Mouse (Mus musculus) retina, postnatal 7 days (tissue): ENCODE data around the gene Srebf2.
"Not testable (repeated sequence)": the region's sequence is repeated elsewhere in the genome, so short reads cannot be mapped to it uniquely, and the experiment has no call there.

Experiments
- DNase-seq: peaks from one replicate; pipeline ENCODE4 v3.0.0-alpha.2; 2012; ENCODE audit warnings: low read depth, low spot score

Srebf2 gene

GRCm38 (mm10) chr15:82146770-82147610 lies at the start of gene Srebf2:
Gene Srebf2 (plus strand): TSS chr15:82147181.
- peak; percentile 95 for DNase-seq

GRCm38 (mm10) chr15:82106953-82107555 lies 39.9 kb upstream of the Srebf2 start:
- DNase-seq: peak; percentile 47

DNA sequence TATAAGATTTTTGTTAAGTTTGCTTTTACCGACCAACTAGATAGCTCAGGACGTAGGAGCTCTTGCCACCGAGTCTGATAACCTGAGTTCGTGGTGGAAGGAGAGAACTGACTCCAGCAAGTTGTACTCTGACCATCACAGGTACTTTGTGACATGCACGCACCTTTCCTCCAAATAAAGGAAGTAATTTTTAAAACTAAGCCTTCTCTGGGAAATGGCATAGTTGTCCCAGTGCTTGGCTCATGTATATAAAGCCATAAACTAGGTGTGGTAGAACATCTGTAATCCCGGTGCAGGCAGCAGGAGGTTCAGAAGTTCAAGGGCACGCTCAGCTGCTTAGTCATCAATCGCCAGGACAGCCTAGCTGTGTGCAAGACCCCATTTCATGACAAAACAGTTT lies 26.4 kb upstream of the Srebf2 start:
- no peak for DNase-seq

DNA sequence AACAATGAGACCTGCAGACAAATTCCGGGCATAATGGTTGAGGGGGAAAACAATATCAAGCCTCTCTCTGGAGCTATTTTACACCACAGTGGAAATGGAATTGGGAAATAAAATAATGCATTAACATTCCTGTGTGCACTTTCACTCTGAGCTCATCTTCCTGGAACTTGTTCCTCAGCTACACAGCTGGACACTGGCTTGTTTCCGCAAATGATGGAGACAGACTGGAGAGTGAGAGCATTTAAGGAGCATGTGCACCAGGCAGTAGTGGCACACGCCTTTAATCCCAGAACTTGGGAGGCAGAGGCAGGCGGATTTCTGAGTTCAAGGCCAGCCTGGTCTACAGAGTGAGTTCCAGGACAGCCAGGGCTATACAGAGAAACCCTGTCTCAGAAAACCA lies 20.3 kb upstream of the Srebf2 start:
- DNase-seq: not testable (repeated sequence)

DNA sequence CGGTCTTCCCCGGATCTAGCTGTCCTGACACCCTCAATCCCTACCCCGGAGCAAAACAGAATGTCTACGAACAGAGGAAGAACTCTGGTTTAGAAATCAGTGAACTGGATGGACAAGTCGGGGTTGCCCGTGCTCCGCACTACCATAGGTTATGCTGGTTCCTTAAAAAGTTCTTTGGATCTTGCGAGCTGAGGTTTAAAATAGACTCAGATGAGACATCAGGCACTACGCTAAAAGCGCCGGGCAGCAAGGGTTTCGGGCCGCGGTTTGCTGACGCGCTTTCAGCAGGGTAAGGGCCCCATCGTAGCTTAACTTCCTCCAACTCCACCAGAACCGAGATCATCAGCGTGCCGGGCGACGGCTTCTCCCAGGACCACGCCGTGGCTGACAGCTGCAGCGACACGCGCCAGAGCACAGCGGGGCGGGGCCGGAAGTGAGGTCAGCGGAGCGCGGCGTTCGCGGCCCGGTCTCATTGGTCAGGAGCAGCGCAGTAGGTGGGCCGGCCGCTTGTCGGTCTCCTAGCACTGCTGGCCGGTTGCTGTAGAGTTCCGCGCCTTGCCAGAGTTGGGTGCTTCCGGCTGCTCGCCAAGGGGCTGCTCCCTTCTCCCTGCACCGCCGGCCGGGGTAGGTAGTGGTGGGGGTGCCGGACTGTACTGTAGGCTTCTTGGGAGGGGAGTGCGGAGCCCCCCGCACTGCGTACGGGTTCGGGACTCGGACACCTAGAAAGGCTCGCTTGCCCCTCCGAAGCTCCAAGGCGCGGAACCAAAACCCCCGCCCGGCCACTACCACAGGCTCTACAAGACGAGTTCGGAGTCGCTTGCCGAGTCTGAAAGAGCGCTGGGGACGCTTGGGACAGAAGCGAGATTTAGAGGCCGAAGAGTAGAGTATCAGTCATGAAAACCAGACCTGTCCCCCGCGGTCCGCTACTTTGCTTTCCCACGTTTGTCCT lies 19.3 kb upstream of the Srebf2 start, which contains the start of gene Ccdc134:
Gene Ccdc134, plus strand, starts transcription at position 497 of the 949 bp plus-strand sequence.
- peak; percentile 87 for DNase-seq

DNA sequence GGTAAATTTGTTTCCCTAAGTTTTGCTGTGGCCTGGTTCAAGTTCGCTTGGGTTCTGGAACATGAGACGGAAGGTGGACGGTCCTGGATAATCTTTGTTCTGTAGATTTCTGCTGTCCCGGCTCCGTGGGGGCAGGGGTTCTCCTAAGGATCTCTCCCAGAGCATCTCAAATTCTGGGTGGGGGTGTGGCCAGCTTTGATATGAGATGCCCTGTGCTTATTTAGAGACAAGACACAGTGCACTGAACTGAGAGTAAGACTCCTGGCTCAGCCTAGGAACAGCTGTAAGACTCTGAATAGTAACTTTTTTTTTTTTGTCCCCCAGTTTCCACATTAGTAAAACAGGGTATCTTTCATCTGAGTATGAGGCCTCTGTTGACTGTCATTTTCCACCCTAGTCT lies 18.6 kb upstream of the Srebf2 start:
- DNase-seq: no peak

GRCm38 (mm10) chr15:82130599-82130998 lies 16.4 kb upstream of the Srebf2 start:
- no peak for DNase-seq

GRCm38 (mm10) chr15:82135372-82135771 lies 11.6 kb upstream of the Srebf2 start:
- no peak for DNase-seq

GRCm38 (mm10) chr15:82138565-82138964 lies 8.4 kb upstream of the Srebf2 start:
- peak; percentile 61 for DNase-seq

DNA sequence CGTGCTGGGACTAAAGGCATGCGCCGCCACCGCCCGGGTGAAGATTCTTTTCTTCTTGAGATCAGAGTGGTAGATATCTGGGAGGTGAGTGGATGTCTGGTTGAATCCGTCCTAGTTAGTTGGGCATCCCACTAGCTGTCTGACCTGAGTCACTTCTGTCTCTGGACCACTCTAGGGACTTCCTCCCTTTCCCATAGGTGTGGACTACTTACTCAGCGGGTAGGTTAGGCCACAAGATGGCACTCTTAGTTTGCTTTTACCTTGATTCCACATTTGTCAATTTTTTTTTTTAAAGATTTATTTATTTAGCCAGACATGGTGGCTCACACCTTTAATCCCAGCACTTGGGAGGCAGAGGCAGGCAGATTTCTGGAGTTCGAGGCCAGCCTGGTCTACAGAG lies 7.8 kb upstream of the Srebf2 start:
- no peak for DNase-seq

- no peak for DNase-seq
These were observed 6.6 kb upstream of the Srebf2 start for GRCm38 (mm10) chr15:82140355-82140754.

- DNase-seq: no peak
These were observed 2.8 kb upstream of the Srebf2 start for GRCm38 (mm10) chr15:82144157-82144556.

GRCm38 (mm10) chr15:82145408-82145807 lies 1.6 kb upstream of the Srebf2 start:
- DNase-seq: no peak

DNA sequence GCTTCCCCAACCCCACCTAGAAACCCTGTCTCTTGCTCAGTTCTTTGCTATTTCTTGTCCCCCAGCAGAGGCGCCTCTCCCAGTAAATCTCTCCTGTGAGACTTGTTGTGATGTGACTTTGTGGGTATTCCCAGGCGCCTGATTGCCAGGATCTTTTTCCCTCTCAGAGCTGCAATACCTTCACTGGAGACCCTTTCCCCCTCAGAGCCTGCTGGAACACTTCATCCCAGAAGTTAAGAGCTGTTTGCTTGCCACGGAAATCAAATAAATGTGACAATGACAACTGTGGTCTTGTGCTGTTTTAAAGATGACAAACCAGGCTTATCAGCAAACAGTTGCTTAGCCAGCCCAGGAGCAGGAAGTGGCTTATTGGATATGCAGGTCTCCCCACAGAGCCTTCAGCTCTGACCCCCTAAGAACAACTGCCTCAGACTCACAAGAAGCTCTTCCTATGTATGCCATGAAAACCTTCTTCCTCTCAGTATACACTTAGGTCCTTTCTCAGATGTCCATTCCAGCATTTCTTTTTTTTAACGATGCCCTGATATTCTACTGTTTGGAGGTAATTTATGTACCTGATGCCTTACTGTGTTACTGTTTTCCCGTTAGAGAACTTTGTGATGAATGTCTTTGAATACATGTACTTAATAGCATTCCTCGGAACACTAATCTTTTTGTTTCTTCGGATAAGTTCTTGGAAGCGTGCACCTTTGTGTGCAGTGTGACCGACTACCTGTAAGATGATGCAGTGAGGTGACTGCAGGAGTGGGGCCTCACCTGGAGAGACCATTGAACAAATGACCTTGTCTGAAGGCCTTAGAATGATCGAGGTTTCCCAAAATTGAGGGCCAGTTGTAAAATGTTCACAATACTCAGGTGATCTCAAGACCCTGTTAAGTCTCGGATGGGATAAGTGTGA lies 871 bp upstream of the Srebf2 start:
- no peak for DNase-seq

DNA sequence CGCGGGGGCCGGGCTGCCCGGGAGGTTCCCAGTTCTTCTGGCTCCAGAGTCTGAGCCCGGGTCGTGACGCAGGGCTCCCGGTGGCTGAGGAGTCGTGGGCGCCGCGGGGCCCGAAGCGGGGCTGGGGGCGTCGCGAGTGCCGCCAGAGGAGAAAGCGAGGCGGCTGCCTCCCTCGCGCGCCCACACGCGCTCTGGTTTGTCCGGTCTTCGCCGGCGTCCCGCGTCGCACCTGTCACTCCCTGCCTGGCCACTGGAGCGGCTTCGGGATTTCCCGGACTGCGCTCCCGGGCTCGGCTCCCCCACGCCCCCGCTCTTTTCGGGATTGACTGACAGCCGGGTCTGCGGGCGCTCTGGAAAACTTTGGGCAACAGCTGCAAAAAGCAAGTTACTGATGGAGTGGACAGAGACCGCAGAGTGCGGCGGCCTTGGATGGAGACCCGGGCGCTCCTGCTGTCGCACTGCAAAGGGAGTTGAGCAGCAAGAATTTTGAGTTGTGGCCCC lies 680 bp downstream of the Srebf2 start:
- DNase-seq: peak; percentile 38

- no peak for DNase-seq
These were observed 1.5 kb downstream of the Srebf2 start for GRCm38 (mm10) chr15:82148510-82148911.

- no peak for DNase-seq
These were observed 3.1 kb downstream of the Srebf2 start for GRCm38 (mm10) chr15:82150042-82150441.

GRCm38 (mm10) chr15:82151176-82151575 lies 4.2 kb downstream of the Srebf2 start:
- no peak for DNase-seq

- no peak for DNase-seq
These were observed 5.0 kb downstream of the Srebf2 start for GRCm38 (mm10) chr15:82152022-82152421.

- no peak for DNase-seq
These were observed 5.5 kb downstream of the Srebf2 start for GRCm38 (mm10) chr15:82152435-82152834.

DNA sequence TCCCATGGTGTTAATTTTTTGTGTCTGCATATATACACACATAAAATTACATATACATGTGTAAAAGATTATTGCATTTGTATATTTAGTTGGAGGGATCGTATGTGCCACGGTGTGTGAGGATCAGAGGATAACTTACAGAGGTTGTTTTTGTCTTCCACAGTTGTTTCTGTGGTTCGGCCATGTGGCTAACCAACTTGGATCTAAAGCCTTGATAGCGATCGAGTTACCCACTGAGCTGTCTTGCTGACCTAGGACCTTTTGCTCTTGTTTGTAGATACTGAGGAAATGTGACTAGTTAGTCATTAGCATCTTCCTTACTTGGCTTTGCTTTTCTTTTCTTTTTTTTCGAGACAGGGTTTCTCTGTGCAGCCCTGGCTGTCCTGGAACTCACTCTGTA lies 9.3 kb downstream of the Srebf2 start:
- DNase-seq: no peak
